Mouse (Mus musculus) midbrain, embryonic 13.5 days (tissue): ENCODE measurements around the gene Tspan32. TPM values are rescaled to one million over a fixed set of nuclear protein-coding genes. Genes with fewer than 3 reads are reported as not detected.

ENCODE experiments used
- ATAC-seq: fragments of 200-750 bp; cut with Nextera tagmentation; 2 replicates; pipeline ENCODE4 v1.8.0; 2017; ENCODE audit warnings: mild to moderate bottlenecking, moderate TSS enrichment, moderate library complexity
- H3K27ac ChIP-seq: fragments of 300-500 bp; sonication (generic); 2 replicates; pipeline ENCODE4 v1.5.1; 2015; ENCODE audit warnings: inconsistent platforms, mild to moderate bottlenecking, moderate library complexity
- H3K27me3 ChIP-seq: fragments of 300-500 bp; sonication (generic); 2 replicates; pipeline ENCODE4 v1.6.1; 2015; ENCODE audit warnings: mild to moderate bottlenecking, inconsistent platforms
- H3K36me3 ChIP-seq: fragments of 300-500 bp; sonication (generic); 2 replicates; pipeline ENCODE4 v1.6.1; 2015; ENCODE audit warnings: mild to moderate bottlenecking, inconsistent platforms
- H3K4me1 ChIP-seq: fragments of 300-500 bp; sonication (generic); replicated peaks from 2 replicates; pipeline ENCODE4 v1.6.1; 2015; ENCODE audit warnings: inconsistent platforms
- H3K4me2 ChIP-seq: fragments of 300-500 bp; sonication (generic); replicated peaks from 2 replicates; pipeline ENCODE4 v1.6.1; 2015; ENCODE audit warnings: moderate library complexity, mild to moderate bottlenecking, inconsistent platforms
- H3K4me3 ChIP-seq: fragments of 300-500 bp; sonication (generic); replicated peaks from 2 replicates; pipeline ENCODE4 v1.5.1; 2015; ENCODE audit warnings: mild to moderate bottlenecking, inconsistent platforms
- H3K9ac ChIP-seq: fragments of 300-500 bp; sonication (generic); replicated peaks from 2 replicates; pipeline ENCODE4 v1.6.1; 2015; ENCODE audit warnings: mild to moderate bottlenecking, inconsistent platforms
- H3K9me3 ChIP-seq: fragments of 300-500 bp; sonication (generic); 2 replicates; pipeline ENCODE4 v1.6.1; 2016; ENCODE audit warnings: mild to moderate bottlenecking, inconsistent platforms
- WGBS: fragments of 180-500 bp; shearing (Covaris S2); methylation state at CpG from one replicate; pipeline ENCODE4 v1.1.7; 2015; 5-methylcytosine and 5-hydroxymethylcytosine counted together
- polyA plus RNA-seq: library from polyadenylated mRNA; unstranded; fragments of >200 nt; fragmentation: Nextera tagmentation; extraction: Ambion mirVana; gene quantifications from 2 replicates; pipeline ENCODE4 v1.2.1, GENCODE M21; 2015

Tspan32 gene
- 0.50 and 0.72 TPM in 2 replicates for polyA plus RNA-seq

- Histone ChIP-seq H3K27ac (no peak within 1 kb of the TSS), H3K36me3 (no peaks in the 10 kb centered on the region), H3K4me3 (no peak within 1 kb of the TSS), H3K4me1 (peaks cover 10% of the 10 kb centered on the region; the same call in 1 of the 2 replicates), H3K4me2 (no peak within 1 kb of the TSS), H3K9me3 (no peaks in the 10 kb centered on the region), H3K27me3 (no peaks in the 10 kb centered on the region), H3K9ac (no peak within 1 kb of the TSS)
- 81% methylated on average over 4 of the region's 4 CpGs for WGBS
- no peak for ATAC-seq
Observed at GRCm38 (mm10) chr7:143004727-143005343, at the start of gene Tspan32. TSS of gene Tspan32 (plus strand) at chr7:143005046.

- peaks cover 5% of the 10 kb centered on the region; the same call in 1 of the 2 replicates for H3K4me1 ChIP-seq
- H3K27me3 ChIP-seq = no peaks in the 10 kb centered on the region
- H3K9ac ChIP-seq = no peak overlapping the region
- ATAC-seq = no peak
- no peak overlapping the region for H3K4me3 ChIP-seq
- H3K27ac ChIP-seq = no peak overlapping the region
- 76% methylated on average over 2 of the region's 2 CpGs for WGBS
- no peaks in the 10 kb centered on the region for H3K9me3 ChIP-seq
- no peak overlapping the region for H3K4me2 ChIP-seq
- H3K36me3 ChIP-seq = no peaks in the 10 kb centered on the region
Observed at GRCm38 (mm10) chr7:142956018-142956417, 48.8 kb upstream of the Tspan32 start.

- Histone ChIP-seq H3K4me3 (no peak overlapping the region), H3K36me3 (no peaks in the 10 kb centered on the region), H3K4me1 (peaks cover 8% of the 10 kb centered on the region), H3K27me3 (peaks cover 6% of the 10 kb centered on the region), H3K9me3 (no peaks in the 10 kb centered on the region), H3K9ac (no peak overlapping the region), H3K27ac (no peak overlapping the region), H3K4me2 (no peak overlapping the region)
- no peak for ATAC-seq
- WGBS = 100% methylated on average over 1 of the region's 1 CpGs
Observed at GRCm38 (mm10) chr7:142958817-142959216, 46.0 kb upstream of the Tspan32 start.

- Histone ChIP-seq H3K27me3 (peaks cover 15% of the 10 kb centered on the region), H3K36me3 (no peaks in the 10 kb centered on the region), H3K27ac (no peak overlapping the region), H3K4me1 (peaks cover 15% of the 10 kb centered on the region), H3K4me2 (no peak overlapping the region), H3K4me3 (no peak overlapping the region), H3K9me3 (no peaks in the 10 kb centered on the region), H3K9ac (no peak overlapping the region)
- 64% methylated on average over 4 of the region's 4 CpGs for WGBS
- peak; percentile 45; the same call in 1 of the 2 replicates for ATAC-seq
Observed at GRCm38 (mm10) chr7:142959752-142960151, 45.1 kb upstream of the Tspan32 start.

GRCm38 (mm10) chr7:142967414-142967883 lies 37.4 kb upstream of the Tspan32 start:
- peak overlapping the region; percentile 90 for H3K4me2 ChIP-seq
- ATAC-seq = peak; percentile 53
- 0% methylated on average over 35 of the region's 36 CpGs for whole genome bisulfite sequencing

GRCm38 (mm10) chr7:142967884-142968808 lies 36.7 kb upstream of the Tspan32 start:
- H3K27me3 ChIP-seq = peaks cover 84% of the 10 kb centered on the region
- peak overlapping the region; percentile 47 for H3K4me3 ChIP-seq
- H3K36me3 ChIP-seq = no peaks in the 10 kb centered on the region
- H3K9ac ChIP-seq = peak overlapping the region; percentile 50
- peaks cover 37% of the 10 kb centered on the region for H3K4me1 ChIP-seq
- WGBS = under 1% methylated on average over 90 of the region's 90 CpGs
- peak; percentile 79 for ATAC-seq
- H3K4me2 ChIP-seq = peak overlapping the region; percentile 90
- H3K27ac ChIP-seq = no peak overlapping the region
- H3K9me3 ChIP-seq = 0 out of 2 replicates have a peak, but pooled peaks cover 2% of the 10 kb centered on the region

More at GRCm38 (mm10) chr7:142967414-142967883, 37.4 kb upstream of the Tspan32 start:
- no peaks in the 10 kb centered on the region for H3K36me3 ChIP-seq
- peak overlapping the region; percentile 50 for H3K9ac ChIP-seq
- peaks cover 87% of the 10 kb centered on the region for H3K27me3 ChIP-seq
- H3K9me3 ChIP-seq = 0 out of 2 replicates have a peak, but pooled peaks cover 2% of the 10 kb centered on the region
- no peak overlapping the region for H3K27ac ChIP-seq
- peak overlapping the region; percentile 47 for H3K4me3 ChIP-seq
- peaks cover 37% of the 10 kb centered on the region for H3K4me1 ChIP-seq

GRCm38 (mm10) chr7:142968809-142969511 lies 35.9 kb upstream of the Tspan32 start, which contains the start of gene Ascl2:
TSS of gene Ascl2 (minus strand) at chr7:142969264.
- peak; percentile 57 for ATAC-seq
- peak within 1 kb of the TSS; percentile 50 for H3K9ac ChIP-seq
- 0 out of 2 replicates have a peak, but pooled peaks cover 2% of the 10 kb centered on the region for H3K9me3 ChIP-seq
- peaks cover 32% of the 10 kb centered on the region for H3K4me1 ChIP-seq
- 1% methylated on average over 49 of the region's 51 CpGs for WGBS
- H3K4me2 ChIP-seq = peak within 1 kb of the TSS; percentile 90
- no peaks in the 10 kb centered on the region for H3K36me3 ChIP-seq
- H3K27ac ChIP-seq = no peak within 1 kb of the TSS
- peak within 1 kb of the TSS; percentile 47 for H3K4me3 ChIP-seq
- peaks cover 81% of the 10 kb centered on the region for H3K27me3 ChIP-seq

GRCm38 (mm10) chr7:142981908-142982307 lies 22.9 kb upstream of the Tspan32 start:
- no peak for ATAC-seq
- 81% methylated on average over 4 of the region's 4 CpGs for WGBS
- Histone ChIP-seq H3K36me3 (no peaks in the 10 kb centered on the region), H3K9me3 (no peaks in the 10 kb centered on the region), H3K4me2 (no peak overlapping the region), H3K27ac (no peak overlapping the region), H3K9ac (no peak overlapping the region), H3K4me1 (no peaks in the 10 kb centered on the region), H3K27me3 (no peaks in the 10 kb centered on the region), H3K4me3 (no peak overlapping the region)

- no peaks in the 10 kb centered on the region for H3K27me3 ChIP-seq
- H3K27ac ChIP-seq = no peak overlapping the region
- H3K9ac ChIP-seq = no peak overlapping the region
- ATAC-seq = no peak
- no peak overlapping the region for H3K4me2 ChIP-seq
- H3K4me1 ChIP-seq = no peaks in the 10 kb centered on the region
- H3K36me3 ChIP-seq = no peaks in the 10 kb centered on the region
- WGBS = 91% methylated on average over 4 of the region's 4 CpGs
- H3K9me3 ChIP-seq = no peaks in the 10 kb centered on the region
- no peak overlapping the region for H3K4me3 ChIP-seq
Observed at GRCm38 (mm10) chr7:142985146-142985545, 19.7 kb upstream of the Tspan32 start.

- no peak overlapping the region for H3K4me3 ChIP-seq
- no peak overlapping the region for H3K4me2 ChIP-seq
- H3K27ac ChIP-seq = no peak overlapping the region
- ATAC-seq = no peak
- H3K27me3 ChIP-seq = peaks cover 4% of the 10 kb centered on the region; the same call in 1 of the 2 replicates
- H3K9ac ChIP-seq = no peak overlapping the region
- no peaks in the 10 kb centered on the region for H3K36me3 ChIP-seq
- 89% methylated on average over 3 of the region's 3 CpGs for WGBS
- no peaks in the 10 kb centered on the region for H3K9me3 ChIP-seq
- no peaks in the 10 kb centered on the region for H3K4me1 ChIP-seq
Observed at GRCm38 (mm10) chr7:142987718-142988117, 17.1 kb upstream of the Tspan32 start.

GRCm38 (mm10) chr7:142995004-142995403 lies 9.8 kb upstream of the Tspan32 start:
- H3K4me3 ChIP-seq = no peak overlapping the region
- H3K27me3 ChIP-seq = peaks cover 4% of the 10 kb centered on the region; the same call in 1 of the 2 replicates
- no peak overlapping the region for H3K9ac ChIP-seq

More at GRCm38 (mm10) chr7:142995004-142995403, 9.8 kb upstream of the Tspan32 start:
- no peak overlapping the region for H3K4me2 ChIP-seq
- no peaks in the 10 kb centered on the region for H3K9me3 ChIP-seq
- no peak for ATAC-seq
- no peaks in the 10 kb centered on the region for H3K36me3 ChIP-seq
- no peak overlapping the region for H3K27ac ChIP-seq
- no peaks in the 10 kb centered on the region for H3K4me1 ChIP-seq
